Mouse (Mus musculus): ENCODE data around the gene Hspbp1. TPM values are rescaled to one million over a fixed set of nuclear protein-coding genes. Genes with fewer than 3 reads are reported as not detected.
A peak's percentile ranks its signal among the peaks of the same experiment; 100 is the strongest.

Hspbp1 gene
- polyA plus RNA-seq (2012; ENCODE audit: insufficient read depth, insufficient read length, missing spikeins), result 21.7 and 23.6 TPM in 2 replicates

DNA sequence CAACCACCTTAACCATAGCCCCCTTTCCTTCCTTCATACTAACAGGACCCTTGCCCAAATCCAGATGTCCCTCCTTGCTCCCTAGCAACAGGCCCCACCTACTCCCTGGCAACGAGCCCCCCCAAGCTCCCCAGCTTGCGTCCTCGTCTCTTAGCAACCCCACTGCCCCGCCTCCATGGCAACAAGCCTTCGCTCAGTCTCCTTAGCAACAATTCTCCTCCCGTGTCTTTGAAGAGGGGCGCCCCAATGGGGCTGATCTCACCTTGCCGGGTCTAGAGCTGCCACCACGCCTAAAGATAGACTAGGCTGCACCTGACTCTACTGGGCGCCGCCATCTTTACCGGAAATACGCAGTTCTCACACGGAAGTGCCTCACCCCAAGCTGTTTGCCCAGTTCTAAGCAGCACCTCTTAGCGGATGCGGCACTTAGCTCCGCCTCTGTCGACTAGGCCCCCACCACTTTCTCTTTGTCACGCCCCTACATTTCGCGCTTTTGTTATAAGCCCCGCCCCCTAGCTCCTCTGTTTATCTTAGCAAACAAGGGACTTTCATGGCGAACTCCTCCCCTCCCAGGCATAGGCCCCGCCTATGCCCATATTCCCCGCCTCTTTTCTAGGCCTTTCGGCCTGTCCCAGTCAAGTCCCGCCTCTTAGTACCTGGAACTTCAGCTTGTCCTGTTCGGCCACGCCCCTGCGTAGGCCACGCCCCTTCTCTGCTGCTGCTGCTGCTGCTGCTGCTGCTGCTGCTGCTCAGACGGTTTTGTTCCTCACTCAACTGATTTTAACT is at the start of gene Hspbp1:
TSS of gene Hspbp1 (minus strand) at position 437 of the 786 bp plus-strand sequence.
- H3K4me1 ChIP-seq (ENCODE audit: control insufficient read depth, insufficient read depth, insufficient read length, low read length), result peaks cover 6% of the 10 kb centered on the region
- H3K27ac ChIP-seq (replicated peaks; ENCODE audit: low read depth, low read length), result peak within 1 kb of the TSS; percentile 53
- peak within 1 kb of the TSS; percentile 74 for H3K4me3 ChIP-seq (ENCODE audit: insufficient read depth, low read depth, low read length)

DNA sequence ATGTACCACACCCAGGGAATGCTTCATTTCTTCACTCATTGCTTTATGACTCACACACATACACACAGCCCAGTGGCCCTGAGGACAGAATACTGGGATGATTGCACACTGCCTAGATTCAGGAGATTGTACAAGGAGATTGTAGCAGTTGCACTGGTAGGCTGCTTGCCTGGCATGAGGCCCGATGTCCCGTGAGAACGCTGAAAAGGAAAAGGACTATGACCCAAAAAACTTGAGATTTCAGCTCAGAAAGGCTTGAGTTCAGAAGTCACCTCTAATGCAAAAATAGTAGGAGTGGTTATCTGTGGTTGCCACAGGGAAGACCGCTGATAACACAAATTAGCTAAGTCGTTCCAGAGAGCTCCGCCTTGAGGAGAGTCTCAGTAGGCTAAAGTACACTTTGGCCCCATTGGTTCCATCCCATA is 48.1 kb upstream of the Hspbp1 start:
- H3K27ac ChIP-seq (replicated peaks; ENCODE audit: low read depth, low read length), result peak overlapping the region; percentile 35

DNA sequence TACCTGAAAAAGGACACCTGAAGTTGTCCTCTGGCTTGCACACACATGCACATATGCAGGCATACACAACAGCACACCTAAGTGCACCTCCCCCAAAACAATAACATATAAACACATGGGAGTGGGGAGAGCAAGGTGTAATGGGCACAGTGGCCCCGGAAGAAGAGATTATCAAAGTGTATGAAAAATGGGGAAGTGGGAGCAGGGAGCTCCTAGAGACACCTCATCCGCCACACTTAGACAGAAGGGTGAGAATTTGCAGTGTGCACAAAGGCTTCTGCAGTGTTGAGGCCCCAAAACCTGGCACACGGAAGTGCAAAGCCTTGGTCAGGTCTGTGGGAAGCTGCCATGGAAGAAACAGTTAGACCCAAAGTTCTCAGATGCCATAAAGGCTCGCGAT is 46.2 kb upstream of the Hspbp1 start:
- Histone ChIP-seq H3K27ac (replicated peaks; ENCODE audit: low read depth, low read length) (no peak overlapping the region), H3K4me3 (ENCODE audit: insufficient read depth, low read depth, low read length) (no peak overlapping the region), H3K4me1 (ENCODE audit: control insufficient read depth, insufficient read depth, insufficient read length, low read length) (peaks cover 7% of the 10 kb centered on the region)

More for the DNA sequence above, 48.1 kb upstream of the Hspbp1 start:
- H3K4me3 ChIP-seq (ENCODE audit: insufficient read depth, low read depth, low read length), result no peak overlapping the region
- H3K4me1 ChIP-seq (ENCODE audit: control insufficient read depth, insufficient read depth, insufficient read length, low read length), result peaks cover 7% of the 10 kb centered on the region

DNA sequence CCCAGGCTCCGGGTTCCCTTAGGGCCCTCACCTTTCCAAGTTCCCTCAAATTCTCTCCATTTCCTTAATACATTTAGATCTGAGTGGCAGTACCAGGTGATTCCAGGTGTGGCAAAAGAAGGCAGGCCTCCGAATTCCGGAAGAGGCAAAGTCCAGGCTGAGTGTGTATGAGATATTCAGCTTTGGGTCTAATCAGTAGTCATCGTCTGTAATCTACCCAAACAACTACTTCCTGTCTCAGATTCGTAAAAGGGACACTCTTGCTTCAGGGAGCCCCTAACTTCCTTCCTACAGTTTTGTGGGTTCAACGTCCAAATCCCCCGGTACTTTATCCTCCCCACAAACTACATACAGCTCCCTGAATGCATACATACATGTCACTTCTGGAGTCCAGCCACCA is 40.3 kb upstream of the Hspbp1 start, which contains the start of gene Tmem150b:
TSS of gene Tmem150b (minus strand) at position 81 of the 400 bp plus-strand sequence.
- Histone ChIP-seq H3K4me1 (ENCODE audit: control insufficient read depth, insufficient read depth, insufficient read length, low read length) (no peaks in the 10 kb centered on the region), H3K4me3 (ENCODE audit: insufficient read depth, low read depth, low read length) (peak within 1 kb of the TSS; percentile 12; the same call in 1 of the 2 replicates), H3K27ac (replicated peaks; ENCODE audit: low read depth, low read length) (peak within 1 kb of the TSS; percentile 55)

DNA sequence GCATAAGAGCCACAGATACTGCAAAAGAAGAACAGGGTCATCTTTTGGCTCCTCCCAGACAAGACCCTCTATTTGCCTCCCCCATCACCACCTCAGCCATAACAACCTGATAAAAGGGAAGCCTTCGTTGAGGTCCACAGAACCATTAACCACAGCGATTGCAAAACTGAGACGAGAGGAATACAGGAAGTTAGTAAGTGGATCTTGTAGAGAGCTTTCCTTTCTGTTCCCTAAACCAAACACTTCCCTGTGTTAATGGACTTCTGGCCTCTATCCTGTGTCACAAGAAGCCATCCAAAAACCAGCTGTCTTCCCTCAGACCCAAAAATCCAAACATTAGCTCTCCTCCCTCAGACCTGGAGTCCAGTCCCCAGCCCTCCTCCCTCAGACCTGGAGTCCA is 39.5 kb upstream of the Hspbp1 start:
- H3K27ac ChIP-seq (replicated peaks; ENCODE audit: low read depth, low read length), result peak overlapping the region; percentile 55; the same call in 1 of the 2 replicates
- peak overlapping the region; percentile 12; the same call in 1 of the 2 replicates for H3K4me3 ChIP-seq (ENCODE audit: insufficient read depth, low read depth, low read length)

DNA sequence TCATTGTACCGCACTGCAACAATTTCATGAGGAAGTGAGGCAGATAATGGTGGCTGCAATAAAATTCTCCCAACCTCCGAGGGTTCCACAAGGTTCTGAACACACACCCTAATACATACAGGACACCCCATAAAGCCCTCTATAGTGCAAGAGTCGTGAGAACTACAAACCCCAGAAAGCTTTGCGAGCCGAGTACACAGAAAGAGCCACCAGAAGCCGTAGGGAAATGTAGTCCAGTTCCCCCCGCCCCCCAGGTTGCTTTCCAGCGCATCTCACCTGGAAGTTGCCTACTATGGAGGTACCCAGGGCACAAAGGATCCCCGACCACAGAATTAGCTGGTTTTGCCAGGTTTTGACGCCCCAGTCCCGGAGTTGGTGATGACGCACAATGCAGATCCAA is 38.6 kb upstream of the Hspbp1 start:
- Histone ChIP-seq H3K4me1 (ENCODE audit: control insufficient read depth, insufficient read depth, insufficient read length, low read length) (no peaks in the 10 kb centered on the region), H3K27ac (replicated peaks; ENCODE audit: low read depth, low read length) (0 out of 2 replicates have a peak overlapping the region, but pooled peaks have one; percentile 31), H3K4me3 (ENCODE audit: insufficient read depth, low read depth, low read length) (peak overlapping the region; percentile 45)

More for the DNA sequence above, 39.5 kb upstream of the Hspbp1 start:
- H3K4me1 ChIP-seq (ENCODE audit: control insufficient read depth, insufficient read depth, insufficient read length, low read length), result no peaks in the 10 kb centered on the region

DNA sequence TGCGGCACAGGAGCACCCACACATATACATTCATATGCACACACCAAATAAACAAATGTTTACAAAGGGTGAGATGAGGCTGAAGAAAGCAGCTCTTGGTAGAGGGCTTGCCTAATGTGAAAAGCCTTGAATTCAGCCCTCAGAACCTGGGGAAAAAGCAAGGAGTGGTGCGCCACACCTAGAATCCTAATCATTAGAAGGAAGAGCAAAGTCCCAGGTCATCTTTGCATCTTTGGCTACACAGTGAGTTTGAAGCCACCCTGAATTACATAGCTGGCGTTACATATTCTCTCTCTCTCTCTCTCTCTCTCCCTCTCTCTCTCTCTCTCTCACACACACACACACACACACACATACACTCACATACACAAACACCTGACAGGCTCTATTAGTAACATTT is 34.4 kb upstream of the Hspbp1 start:
- Histone ChIP-seq H3K4me1 (ENCODE audit: control insufficient read depth, insufficient read depth, insufficient read length, low read length) (no peaks in the 10 kb centered on the region), H3K27ac (replicated peaks; ENCODE audit: low read depth, low read length) (no peak overlapping the region), H3K4me3 (ENCODE audit: insufficient read depth, low read depth, low read length) (no peak overlapping the region)

DNA sequence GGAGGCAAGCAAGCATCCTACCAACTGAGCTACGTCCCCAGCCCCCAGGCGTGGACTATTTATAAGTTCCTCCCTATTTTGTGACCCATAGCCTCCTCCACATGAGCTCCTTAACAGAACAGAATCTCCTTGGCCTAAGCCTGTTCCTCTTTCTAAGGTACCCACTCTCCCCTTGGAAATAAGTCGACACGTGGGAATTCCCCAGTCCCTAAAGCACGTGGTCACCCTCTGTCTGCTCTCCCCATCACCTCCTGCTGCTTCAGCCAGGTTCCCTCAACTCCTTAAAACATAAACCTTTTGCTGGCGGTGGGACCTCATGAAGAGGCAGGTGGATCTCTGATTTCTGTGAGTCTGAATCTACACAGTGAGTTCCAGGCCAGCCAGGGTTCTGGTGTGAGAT is 32.1 kb upstream of the Hspbp1 start:
- Histone ChIP-seq H3K27ac (replicated peaks; ENCODE audit: low read depth, low read length) (no peak overlapping the region), H3K4me3 (ENCODE audit: insufficient read depth, low read depth, low read length) (no peak overlapping the region), H3K4me1 (ENCODE audit: control insufficient read depth, insufficient read depth, insufficient read length, low read length) (no peaks in the 10 kb centered on the region)

DNA sequence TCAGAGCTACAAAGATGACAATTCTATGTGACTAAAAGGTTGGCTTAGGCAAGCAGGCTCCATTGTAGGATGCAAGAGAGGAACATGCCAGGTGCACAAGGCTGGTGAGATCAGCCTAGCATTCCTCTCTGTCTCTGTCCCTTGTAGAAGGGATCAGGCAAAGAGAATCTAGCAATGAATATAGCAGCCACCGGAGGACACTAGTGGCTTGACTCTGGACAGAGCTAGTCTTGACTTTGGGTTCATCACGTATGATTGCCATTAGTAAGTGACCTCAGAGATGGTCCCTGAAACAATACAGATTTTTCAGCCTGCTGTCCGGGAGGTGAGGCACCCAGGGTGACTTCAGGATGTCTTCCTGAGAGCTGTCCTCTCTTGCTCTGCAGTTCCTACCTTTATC is 27.7 kb upstream of the Hspbp1 start:
- Histone ChIP-seq H3K4me3 (ENCODE audit: insufficient read depth, low read depth, low read length) (no peak overlapping the region), H3K27ac (replicated peaks; ENCODE audit: low read depth, low read length) (no peak overlapping the region), H3K4me1 (ENCODE audit: control insufficient read depth, insufficient read depth, insufficient read length, low read length) (no peaks in the 10 kb centered on the region)

DNA sequence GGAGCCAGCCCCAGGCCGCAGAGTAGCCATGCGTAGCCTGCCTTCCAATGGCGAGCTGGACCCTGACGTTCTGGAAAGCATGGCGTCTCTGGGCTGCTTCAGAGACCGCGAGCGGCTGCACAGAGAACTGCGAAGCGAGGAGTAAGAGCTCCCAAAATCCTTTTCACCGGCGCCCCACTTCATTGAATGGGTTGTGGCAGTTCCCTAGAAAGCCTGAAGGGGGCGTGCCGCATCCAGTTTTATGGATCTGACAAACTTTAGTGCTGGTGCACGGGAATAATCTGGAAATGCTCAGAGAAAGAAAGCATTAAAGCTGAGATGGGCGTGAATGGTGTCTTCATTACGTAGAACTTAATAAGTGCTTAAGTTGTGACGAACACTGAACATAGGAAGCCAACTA is 20.2 kb upstream of the Hspbp1 start:
- no peak overlapping the region for H3K4me3 ChIP-seq (ENCODE audit: insufficient read depth, low read depth, low read length)
- H3K27ac ChIP-seq (replicated peaks; ENCODE audit: low read depth, low read length), result no peak overlapping the region

DNA sequence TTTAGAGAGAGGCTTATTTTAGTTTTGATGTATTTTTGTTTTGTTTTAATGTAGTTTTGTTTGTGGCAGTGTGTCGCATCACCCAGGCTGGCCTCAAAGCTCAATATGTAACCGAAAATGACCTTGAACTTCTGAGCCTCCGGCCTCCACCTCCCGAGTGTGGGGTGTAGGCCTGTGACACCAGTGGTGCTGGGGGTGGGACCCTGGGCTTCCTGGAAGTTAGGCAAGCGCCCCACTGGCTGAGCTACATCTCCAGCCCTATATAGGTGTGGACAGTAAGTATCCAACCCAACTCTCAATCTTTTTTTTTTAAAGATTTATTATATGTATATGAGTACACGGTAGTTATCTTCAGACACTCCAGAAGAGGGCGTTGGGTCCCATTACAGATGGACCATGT is 18.3 kb upstream of the Hspbp1 start:
- no peak overlapping the region for H3K4me3 ChIP-seq (ENCODE audit: insufficient read depth, low read depth, low read length)
- no peaks in the 10 kb centered on the region for H3K4me1 ChIP-seq (ENCODE audit: control insufficient read depth, insufficient read depth, insufficient read length, low read length)
- H3K27ac ChIP-seq (replicated peaks; ENCODE audit: low read depth, low read length), result no peak overlapping the region

More for the DNA sequence above, 20.2 kb upstream of the Hspbp1 start:
- H3K4me1 ChIP-seq (ENCODE audit: control insufficient read depth, insufficient read depth, insufficient read length, low read length), result no peaks in the 10 kb centered on the region

DNA sequence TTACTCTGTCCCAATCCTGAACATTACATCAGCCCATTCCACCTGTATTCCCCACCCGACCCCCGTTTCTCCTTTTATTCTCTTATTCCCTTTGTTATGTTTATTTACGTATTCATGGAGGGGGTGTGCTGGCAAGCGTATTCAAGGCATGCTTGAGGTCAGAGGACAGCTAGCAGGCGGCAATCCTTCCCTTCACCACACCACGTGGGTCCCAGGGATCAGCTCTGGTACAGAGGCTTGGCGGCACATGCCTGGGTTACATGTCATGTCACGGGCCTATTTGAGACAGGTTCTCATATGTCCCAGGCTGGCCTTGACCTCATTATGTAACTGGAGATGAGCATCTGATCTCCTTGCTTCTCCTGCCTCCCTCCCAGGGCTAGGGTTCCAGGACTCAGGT is 17.5 kb upstream of the Hspbp1 start:
- no peak overlapping the region for H3K27ac ChIP-seq (replicated peaks; ENCODE audit: low read depth, low read length)
- no peak overlapping the region for H3K4me3 ChIP-seq (ENCODE audit: insufficient read depth, low read depth, low read length)
- no peaks in the 10 kb centered on the region for H3K4me1 ChIP-seq (ENCODE audit: control insufficient read depth, insufficient read depth, insufficient read length, low read length)

DNA sequence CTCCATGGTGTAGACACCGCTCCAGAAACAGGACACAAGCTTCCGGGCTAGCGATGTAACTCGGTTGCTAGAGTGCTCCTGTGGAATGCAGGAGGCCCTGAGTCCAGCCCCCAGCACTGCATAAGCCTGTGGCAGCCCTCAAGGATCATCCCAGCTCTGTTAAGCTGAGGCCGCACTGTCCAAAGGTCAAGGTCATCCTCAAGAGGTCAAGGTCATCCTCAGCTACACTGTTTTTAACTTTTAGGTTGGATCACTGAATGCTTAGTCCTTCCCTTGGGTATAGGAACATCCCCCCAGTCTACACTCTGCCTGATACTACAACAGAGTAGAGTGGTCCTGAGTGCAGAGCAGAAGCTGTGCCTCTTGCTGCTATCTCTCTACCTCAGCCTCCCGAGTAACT is 8.1 kb upstream of the Hspbp1 start:
- no peak overlapping the region for H3K4me3 ChIP-seq (ENCODE audit: insufficient read depth, low read depth, low read length)
- no peaks in the 10 kb centered on the region for H3K4me1 ChIP-seq (ENCODE audit: control insufficient read depth, insufficient read depth, insufficient read length, low read length)
- no peak overlapping the region for H3K27ac ChIP-seq (replicated peaks; ENCODE audit: low read depth, low read length)

DNA sequence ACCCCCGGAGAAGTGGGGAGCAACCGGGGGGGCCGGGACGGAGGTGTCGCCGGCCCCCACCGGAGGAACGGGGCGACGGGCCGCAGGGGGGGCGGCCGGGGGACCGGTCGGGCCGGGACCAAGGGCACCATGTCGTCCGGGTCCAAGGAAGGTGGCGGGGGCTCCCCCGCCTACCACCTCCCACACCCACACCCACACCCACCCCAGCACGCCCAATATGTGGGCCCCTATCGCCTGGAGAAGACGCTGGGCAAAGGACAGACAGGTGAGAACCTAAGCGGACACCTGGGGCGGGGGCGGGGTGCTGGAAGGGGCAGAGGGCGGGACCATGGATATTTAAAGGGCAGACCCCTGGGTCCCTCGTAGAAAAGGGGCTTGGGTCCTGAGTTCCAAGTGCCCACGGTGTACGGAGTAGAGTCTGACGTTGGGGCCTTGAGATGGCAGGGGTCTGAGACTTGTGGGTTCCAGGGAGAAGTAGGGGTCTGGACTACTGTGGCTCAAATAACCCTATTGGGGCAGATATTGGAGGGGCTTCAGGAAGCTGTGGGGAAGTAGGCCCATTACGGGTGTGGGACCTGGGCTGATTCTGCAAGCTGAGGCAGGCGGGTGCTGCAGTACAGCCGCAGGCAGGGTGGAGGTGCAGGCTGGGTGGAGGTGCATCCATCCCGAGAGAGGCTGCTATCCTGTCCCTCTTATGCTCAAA is 6.2 kb upstream of the Hspbp1 start:
- H3K4me1 ChIP-seq (ENCODE audit: control insufficient read depth, insufficient read depth, insufficient read length, low read length), result no peaks in the 10 kb centered on the region
- no peak overlapping the region for H3K27ac ChIP-seq (replicated peaks; ENCODE audit: low read depth, low read length)
- peak overlapping the region; percentile 18; the same call in 1 of the 2 replicates for H3K4me3 ChIP-seq (ENCODE audit: insufficient read depth, low read depth, low read length)

DNA sequence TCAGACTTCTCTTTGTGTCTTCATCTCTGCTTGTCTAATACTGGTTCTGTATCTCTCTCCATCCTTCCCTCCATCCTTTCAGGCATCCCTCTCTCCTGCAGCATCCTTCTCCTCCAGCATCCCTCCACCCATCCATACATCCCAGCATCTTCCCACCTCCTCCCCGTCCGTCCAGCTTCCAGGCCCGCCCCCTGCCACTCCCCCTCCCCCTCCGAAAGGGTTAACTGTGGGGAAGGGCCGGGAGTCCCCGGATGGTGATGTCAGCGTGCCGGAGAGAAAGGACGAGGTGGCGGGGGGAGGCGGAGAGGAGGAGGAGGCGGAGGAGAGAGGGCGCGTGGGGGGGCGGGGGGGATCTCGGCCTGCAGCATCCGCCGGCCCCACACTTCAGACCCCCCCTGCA is 5.5 kb upstream of the Hspbp1 start, which contains the start of gene Brsk1:
TSS of gene Brsk1 (plus strand) at position 218 of the 400 bp plus-strand sequence.
- Histone ChIP-seq H3K27ac (replicated peaks; ENCODE audit: low read depth, low read length) (no peak within 1 kb of the TSS), H3K4me3 (ENCODE audit: insufficient read depth, low read depth, low read length) (peak within 1 kb of the TSS; percentile 18; the same call in 1 of the 2 replicates), H3K4me1 (ENCODE audit: control insufficient read depth, insufficient read depth, insufficient read length, low read length) (no peaks in the 10 kb centered on the region)
